Mouse (Mus musculus): ENCODE data around the gene Kcnj2. TPM values are rescaled to one million over a fixed set of nuclear protein-coding genes. Genes with fewer than 3 reads are reported as not detected.

Gene Kcnj2
- polyA plus RNA-seq (2015; fragmentation: Nextera tagmentation; extraction: Ambion mirVana): 0.52 and 0.69 TPM in 2 replicates

- TF ChIP-seq EP300 (optimal IDR thresholded peaks at IDR 0.05) (no peak), CTCF (IDR thresholded peaks at IDR 0.05; ENCODE audit: low read depth) (peak; percentile 37; the same call in 1 of the 2 replicates)
- H3K9ac ChIP-seq (ENCODE audit: low read length): peak within 1 kb of the TSS; percentile 56
- peak within 1 kb of the TSS; percentile 91 for H3K4me2 ChIP-seq (replicated peaks; ENCODE audit: low read depth)
- peak within 1 kb of the TSS; percentile 82 for H3K27ac ChIP-seq (replicated peaks)
- no peaks in the 10 kb centered on the region for H3K9me3 ChIP-seq (ENCODE audit: control insufficient read depth, low read length)
- under 1% methylated on average over 25 of the region's 28 CpGs for WGBS
- DNase-seq (ENCODE audit: low spot score) (peak; percentile 96), ATAC-seq (ENCODE audit: low FRiP score, low TSS enrichment) (peak; percentile 99)
- H3K36me3 ChIP-seq (ENCODE audit: control insufficient read depth, insufficient read depth, low read length): no peaks in the 10 kb centered on the region
- H3K4me3 ChIP-seq (ENCODE audit: low read depth, low read length): peak within 1 kb of the TSS; percentile 70
- H3K27me3 ChIP-seq (ENCODE audit: control insufficient read depth, insufficient read depth, low read length): no peaks in the 10 kb centered on the region
- H3K4me1 ChIP-seq (replicated peaks; ENCODE audit: control insufficient read depth, insufficient read depth): no peaks in the 10 kb centered on the region
Measured at GRCm38 (mm10) chr11:111065635-111066298, at the start of gene Kcnj2. Gene Kcnj2 (plus strand): TSS chr11:111066164.

GRCm38 (mm10) chr11:111016206-111016605 is 49.8 kb upstream of the Kcnj2 start:
- no peaks in the 10 kb centered on the region for H3K9me3 ChIP-seq (ENCODE audit: control insufficient read depth, low read length)
- H3K36me3 ChIP-seq (ENCODE audit: control insufficient read depth, insufficient read depth, low read length): no peaks in the 10 kb centered on the region
- DNase-seq (ENCODE audit: low spot score) (no peak), ATAC-seq (ENCODE audit: low FRiP score, low TSS enrichment) (no peak)
- no peaks in the 10 kb centered on the region for H3K27me3 ChIP-seq (ENCODE audit: control insufficient read depth, insufficient read depth, low read length)
- no peak overlapping the region for H3K4me2 ChIP-seq (replicated peaks; ENCODE audit: low read depth)
- no peak overlapping the region for H3K27ac ChIP-seq (replicated peaks)
- WGBS: 86% methylated on average over 3 of the region's 3 CpGs
- H3K9ac ChIP-seq (ENCODE audit: low read length): no peak overlapping the region
- TF ChIP-seq CTCF (IDR thresholded peaks at IDR 0.05; ENCODE audit: low read depth) (no peak), EP300 (optimal IDR thresholded peaks at IDR 0.05) (no peak)
- no peak overlapping the region for H3K4me3 ChIP-seq (ENCODE audit: low read depth, low read length)
- no peaks in the 10 kb centered on the region for H3K4me1 ChIP-seq (replicated peaks; ENCODE audit: control insufficient read depth, insufficient read depth)

GRCm38 (mm10) chr11:111020211-111020610 is 45.8 kb upstream of the Kcnj2 start:
- H3K9me3 ChIP-seq (ENCODE audit: control insufficient read depth, low read length): no peaks in the 10 kb centered on the region
- no peak for DNase-seq (ENCODE audit: low spot score)
- 49% methylated on average over 2 of the region's 2 CpGs for WGBS
- TF ChIP-seq EP300 (optimal IDR thresholded peaks at IDR 0.05) (no peak), CTCF (IDR thresholded peaks at IDR 0.05; ENCODE audit: low read depth) (no peak)
- no peaks in the 10 kb centered on the region for H3K4me1 ChIP-seq (replicated peaks; ENCODE audit: control insufficient read depth, insufficient read depth)
- no peaks in the 10 kb centered on the region for H3K27me3 ChIP-seq (ENCODE audit: control insufficient read depth, insufficient read depth, low read length)
- H3K9ac ChIP-seq (ENCODE audit: low read length): no peak overlapping the region
- no peak for ATAC-seq (ENCODE audit: low FRiP score, low TSS enrichment)
- H3K4me3 ChIP-seq (ENCODE audit: low read depth, low read length): no peak overlapping the region
- H3K36me3 ChIP-seq (ENCODE audit: control insufficient read depth, insufficient read depth, low read length): no peaks in the 10 kb centered on the region
- H3K27ac ChIP-seq (replicated peaks): no peak overlapping the region
- H3K4me2 ChIP-seq (replicated peaks; ENCODE audit: low read depth): no peak overlapping the region

GRCm38 (mm10) chr11:111022681-111023281 is 43.2 kb upstream of the Kcnj2 start:
- H3K4me2 ChIP-seq (replicated peaks; ENCODE audit: low read depth): no peak overlapping the region
- WGBS: 79% methylated on average over 8 of the region's 8 CpGs
- ATAC-seq (ENCODE audit: low FRiP score, low TSS enrichment) (no peak), DNase-seq (ENCODE audit: low spot score) (no peak)
- no peaks in the 10 kb centered on the region for H3K9me3 ChIP-seq (ENCODE audit: control insufficient read depth, low read length)
- H3K27ac ChIP-seq (replicated peaks): no peak overlapping the region
- H3K27me3 ChIP-seq (ENCODE audit: control insufficient read depth, insufficient read depth, low read length): no peaks in the 10 kb centered on the region
- TF ChIP-seq CTCF (IDR thresholded peaks at IDR 0.05; ENCODE audit: low read depth): no peak
- TF ChIP-seq EP300 (optimal IDR thresholded peaks at IDR 0.05): no peak
- H3K4me1 ChIP-seq (replicated peaks; ENCODE audit: control insufficient read depth, insufficient read depth): no peaks in the 10 kb centered on the region
- no peak overlapping the region for H3K9ac ChIP-seq (ENCODE audit: low read length)
- H3K36me3 ChIP-seq (ENCODE audit: control insufficient read depth, insufficient read depth, low read length): no peaks in the 10 kb centered on the region
- no peak overlapping the region for H3K4me3 ChIP-seq (ENCODE audit: low read depth, low read length)

GRCm38 (mm10) chr11:111042175-111042574 is 23.8 kb upstream of the Kcnj2 start:
- H3K4me3 ChIP-seq (ENCODE audit: low read depth, low read length): no peak overlapping the region
- TF ChIP-seq CTCF (IDR thresholded peaks at IDR 0.05; ENCODE audit: low read depth) (peak; percentile 77), EP300 (optimal IDR thresholded peaks at IDR 0.05) (no peak)
- no peak overlapping the region for H3K9ac ChIP-seq (ENCODE audit: low read length)
- H3K4me1 ChIP-seq (replicated peaks; ENCODE audit: control insufficient read depth, insufficient read depth): no peaks in the 10 kb centered on the region
- ATAC-seq (ENCODE audit: low FRiP score, low TSS enrichment): no peak
- H3K27ac ChIP-seq (replicated peaks): no peak overlapping the region
- 40% methylated on average over 5 of the region's 5 CpGs for WGBS
- no peak overlapping the region for H3K4me2 ChIP-seq (replicated peaks; ENCODE audit: low read depth)
- no peaks in the 10 kb centered on the region for H3K9me3 ChIP-seq (ENCODE audit: control insufficient read depth, low read length)
- H3K27me3 ChIP-seq (ENCODE audit: control insufficient read depth, insufficient read depth, low read length): no peaks in the 10 kb centered on the region
- no peak for DNase-seq (ENCODE audit: low spot score)
- H3K36me3 ChIP-seq (ENCODE audit: control insufficient read depth, insufficient read depth, low read length): no peaks in the 10 kb centered on the region

GRCm38 (mm10) chr11:111043298-111043697 is 22.7 kb upstream of the Kcnj2 start:
- Histone ChIP-seq H3K4me1 (replicated peaks; ENCODE audit: control insufficient read depth, insufficient read depth) (no peaks in the 10 kb centered on the region), H3K36me3 (ENCODE audit: control insufficient read depth, insufficient read depth, low read length) (no peaks in the 10 kb centered on the region), H3K27ac (replicated peaks) (no peak overlapping the region), H3K4me2 (replicated peaks; ENCODE audit: low read depth) (no peak overlapping the region), H3K4me3 (ENCODE audit: low read depth, low read length) (no peak overlapping the region), H3K9ac (ENCODE audit: low read length) (no peak overlapping the region), H3K27me3 (ENCODE audit: control insufficient read depth, insufficient read depth, low read length) (no peaks in the 10 kb centered on the region), H3K9me3 (ENCODE audit: control insufficient read depth, low read length) (no peaks in the 10 kb centered on the region)
- 91% methylated on average over 4 of the region's 4 CpGs for WGBS
- TF ChIP-seq EP300 (optimal IDR thresholded peaks at IDR 0.05): no peak
- DNase-seq (ENCODE audit: low spot score) (no peak), ATAC-seq (ENCODE audit: low FRiP score, low TSS enrichment) (no peak)
